Mouse (Mus musculus): ENCODE data around the gene Ambra1.

GRCm38 (mm10) chr2:91926949-91927348 lies 197.0 kb downstream of the Ambra1 start, which contains the start of gene Chrm4:
- TF ChIP-seq POLR2A (IDR thresholded peaks at IDR 0.05; ENCODE audit: low read depth, low read length) (no peak), JUN (IDR thresholded peaks at IDR 0.05; ENCODE audit: insufficient read depth, low read depth, low read length) (no peak), MAFK (IDR thresholded peaks at IDR 0.05; ENCODE audit: insufficient replicate concordance, low read length) (no peak), CTCF (conservative IDR thresholded peaks at IDR 0.05 in 1 of 2, IDR thresholded peaks at IDR 0.05 in 1 of 2; ENCODE audit: low read depth in 2 of 2, low read length in 2 of 2) (no peak), ETS1 (conservative IDR thresholded peaks at IDR 0.05; ENCODE audit: low read depth, low read length) (no peak), USF1 (IDR thresholded peaks at IDR 0.05; ENCODE audit: low read depth, low read length) (no peak), E2F4 (IDR thresholded peaks at IDR 0.05; ENCODE audit: insufficient replicate concordance, low read depth, low read length) (no peak), MYC (IDR thresholded peaks at IDR 0.05; ENCODE audit: low read depth, low read length) (no peak), CHD1 (IDR thresholded peaks at IDR 0.05; ENCODE audit: low read depth, low read length) (no peak), IRF4 (IDR thresholded peaks at IDR 0.05; ENCODE audit: low read depth, low read length) (no peak), KAT2A (IDR thresholded peaks at IDR 0.05; ENCODE audit: insufficient replicate concordance, low read length) (no peak), ZNF384 (IDR thresholded peaks at IDR 0.05; ENCODE audit: low read depth, low read length) (no peak), ZMIZ1 (IDR thresholded peaks at IDR 0.05; ENCODE audit: low read depth, low read length) (no peak)
